Mouse (Mus musculus): ENCODE results near the gene Prr3. TPM values are rescaled to one million over a fixed set of nuclear protein-coding genes. Genes with fewer than 3 reads are reported as not detected.

Gene Prr3
- polyA plus RNA-seq, 1 experiment from 2014 or later, result 52.0 TPM

MicroRNA genes within 50 kb of the gene (microRNA counts, 519-probe panel; counts per million panel counts)
- microRNA mmu-miR-877, result 1,255 counts per million, percentile 77 among the panel's probes with 10 or more counts

Other genes with a start within 250 kb of the Prr3 start
- 3.8 and 4.8 TPM in 2 replicates for gene Ier3, start 158.6 kb downstream of the Prr3 start, polyA plus RNA-seq (2016; fragmentation: Nextera tagmentation; extraction: Ambion mirVana)
- gene Flot1, start 157.0 kb downstream of the Prr3 start, polyA plus RNA-seq (2016; fragmentation: Nextera tagmentation; extraction: Ambion mirVana), result 58.4 and 63.7 TPM in 2 replicates
- 1,604 and 1,655 TPM in 2 replicates for gene Tubb5, start 141.9 kb downstream of the Prr3 start, polyA plus RNA-seq (2016; fragmentation: Nextera tagmentation; extraction: Ambion mirVana)
- 18.3 and 20.7 TPM in 2 replicates for gene Mdc1, start 138.7 kb downstream of the Prr3 start, polyA plus RNA-seq (2016; fragmentation: Nextera tagmentation; extraction: Ambion mirVana)
- gene Nrm, start 118.9 kb downstream of the Prr3 start, polyA plus RNA-seq (2016; fragmentation: Nextera tagmentation; extraction: Ambion mirVana), result 70.1 and 75.9 TPM in 2 replicates
- 29.6 and 32.2 TPM in 2 replicates for gene Ppp1r18, start 114.6 kb downstream of the Prr3 start, polyA plus RNA-seq (2016; fragmentation: Nextera tagmentation; extraction: Ambion mirVana)
- 53.0 and 58.9 TPM in 2 replicates for gene Dhx16, start 100.4 kb downstream of the Prr3 start, polyA plus RNA-seq (2016; fragmentation: Nextera tagmentation; extraction: Ambion mirVana)
- 27.7 and 29.7 TPM in 2 replicates for gene 2310061I04Rik, start 82.8 kb downstream of the Prr3 start, polyA plus RNA-seq (2016; fragmentation: Nextera tagmentation; extraction: Ambion mirVana)
- 136 and 227 TPM in 2 replicates for gene Atat1, start 70.2 kb downstream of the Prr3 start, polyA plus RNA-seq (2016; fragmentation: Nextera tagmentation; extraction: Ambion mirVana)
- gene Mrps18b, start 63.8 kb downstream of the Prr3 start, polyA plus RNA-seq (2016; fragmentation: Nextera tagmentation; extraction: Ambion mirVana), result 75.7 and 88.1 TPM in 2 replicates
- gene Ppp1r10, start 63.8 kb downstream of the Prr3 start, polyA plus RNA-seq (2016; fragmentation: Nextera tagmentation; extraction: Ambion mirVana), result 59.9 and 64.5 TPM in 2 replicates
- gene Abcf1, start 10.5 kb downstream of the Prr3 start, polyA plus RNA-seq (2016; fragmentation: Nextera tagmentation; extraction: Ambion mirVana), result 105 and 116 TPM in 2 replicates
- 50.5 and 55.2 TPM in 2 replicates for gene Gnl1, start 385 bp downstream of the Prr3 start, polyA plus RNA-seq (2016; fragmentation: Nextera tagmentation; extraction: Ambion mirVana)
- 4.3 and 4.9 TPM in 2 replicates for gene H2-T24, start 40.3 kb upstream of the Prr3 start, polyA plus RNA-seq (2016; fragmentation: Nextera tagmentation; extraction: Ambion mirVana)
- 4.0 and 4.2 TPM in 2 replicates for gene H2-T23, start 52.6 kb upstream of the Prr3 start, polyA plus RNA-seq (2016; fragmentation: Nextera tagmentation; extraction: Ambion mirVana)
- gene H2-T22, start 62.5 kb upstream of the Prr3 start, polyA plus RNA-seq (2016; fragmentation: Nextera tagmentation; extraction: Ambion mirVana), result 7.4 and 8.9 TPM in 2 replicates
- gene Gm6034, start 62.7 kb upstream of the Prr3 start, polyA plus RNA-seq (2016; fragmentation: Nextera tagmentation; extraction: Ambion mirVana), result not detected in 2 replicates
- gene Gm11127, start 78.1 kb upstream of the Prr3 start, polyA plus RNA-seq (2016; fragmentation: Nextera tagmentation; extraction: Ambion mirVana), result not detected in 2 replicates
- not detected in 2 replicates for gene Gm19684, start 141.4 kb upstream of the Prr3 start, polyA plus RNA-seq (2016; fragmentation: Nextera tagmentation; extraction: Ambion mirVana)
- gene Gm7030, start 149.2 kb upstream of the Prr3 start, polyA plus RNA-seq (2016; fragmentation: Nextera tagmentation; extraction: Ambion mirVana), result not detected in 2 replicates
- 0.22 TPM in 1 of 2 replicates, not detected in the other for gene Gm8909, start 188.3 kb upstream of the Prr3 start, polyA plus RNA-seq (2016; fragmentation: Nextera tagmentation; extraction: Ambion mirVana)
- not detected in 2 replicates for gene H2-T3, start 210.1 kb upstream of the Prr3 start, polyA plus RNA-seq (2016; fragmentation: Nextera tagmentation; extraction: Ambion mirVana)